In the genomic region with DNA sequence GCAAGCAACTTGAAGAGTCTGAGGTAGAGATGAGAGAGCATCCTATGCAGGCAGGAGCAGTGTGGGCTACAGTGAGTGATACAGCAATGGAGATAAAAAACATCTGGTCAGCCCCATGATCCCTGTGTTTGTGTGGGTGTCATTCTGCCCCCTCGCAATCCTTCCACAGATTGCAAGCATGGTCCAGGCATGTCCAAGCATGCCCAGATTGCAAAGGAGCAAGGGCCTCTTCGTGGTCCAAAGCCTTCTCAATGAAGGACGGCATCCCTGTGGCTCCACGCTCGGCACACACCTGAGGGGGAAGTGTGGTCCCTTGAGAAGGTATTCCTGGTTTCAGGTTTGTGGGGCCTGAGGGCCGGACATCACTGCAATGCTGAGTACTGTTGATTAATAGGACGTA, we compare ENCODE assay signal across 28 mouse cellular contexts.
"Had no signal": no experiment of that assay in that cellular context is flagged by ENCODE, and none has a peak within 500 bp of the region (broad histone marks: within the 10 kb centered on the region; RNA-seq: fewer than 3 reads in every experiment).

No protein-coding gene starts in this region.

- ATAC-seq: hindbrain, postnatal 0 days; intestine, embryonic 16.5 days; liver, embryonic 12.5 days had no signal

- H3K27ac ChIP-seq: gastrocnemius, adult 2 months; heart, adult 2 months; heart, embryonic 13.5 days; heart, embryonic 15.5 days; hindbrain, embryonic 12.5 days; hindbrain, embryonic 15.5 days; hindbrain, postnatal 0 days; kidney, embryonic 15.5 days; kidney, postnatal 0 days; left cerebral cortex, adult 2 months; limb, embryonic 13.5 days; limb, embryonic 15.5 days; liver, embryonic 12.5 days; liver, embryonic 14.5 days had no signal

- H3K36me3 ChIP-seq: heart, embryonic 13.5 days; heart, embryonic 15.5 days; hindbrain, embryonic 12.5 days; hindbrain, embryonic 15.5 days; kidney, embryonic 15.5 days; limb, embryonic 13.5 days; limb, embryonic 15.5 days; liver, embryonic 12.5 days had no signal

- H3K4me3 ChIP-seq: gastrocnemius, adult 2 months; heart, adult 2 months; heart, embryonic 13.5 days; heart, embryonic 15.5 days; hindbrain, embryonic 12.5 days; hindbrain, embryonic 15.5 days; kidney, embryonic 15.5 days; left cerebral cortex, adult 2 months; limb, embryonic 13.5 days; limb, embryonic 15.5 days; liver, embryonic 12.5 days had no signal

- DNase-seq: gastrocnemius, adult 2 months; gastrocnemius, postnatal 10 days; gastrocnemius, postnatal 25 days; heart, adult 11 months; heart, adult 2 months; heart, postnatal 14 days; heart, postnatal 36 days; kidney, adult 11 months; kidney, adult 2 months; kidney, adult 9 months; kidney, postnatal 14 days; kidney, postnatal 36 days; layer of hippocampus, adult 9-11 months; left cerebral cortex, postnatal 4 days had no signal

- H3K9ac ChIP-seq: heart, embryonic 13.5 days; heart, embryonic 15.5 days; hindbrain, embryonic 12.5 days; hindbrain, embryonic 15.5 days; kidney, embryonic 15.5 days; limb, embryonic 13.5 days; limb, embryonic 15.5 days; liver, embryonic 12.5 days; liver, embryonic 14.5 days had no signal

- H3K4me2 ChIP-seq: heart, embryonic 11.5 days; heart, embryonic 13.5 days; heart, embryonic 15.5 days; hindbrain, embryonic 12.5 days; hindbrain, embryonic 15.5 days; kidney, embryonic 15.5 days; limb, embryonic 13.5 days; limb, embryonic 15.5 days; liver, embryonic 12.5 days had no signal

- H3K9me3 ChIP-seq: heart, embryonic 13.5 days; heart, embryonic 15.5 days; hindbrain, embryonic 12.5 days; hindbrain, embryonic 15.5 days; kidney, embryonic 15.5 days; limb, embryonic 13.5 days; limb, embryonic 15.5 days; liver, embryonic 12.5 days had no signal

- H3K4me1 ChIP-seq: heart, embryonic 15.5 days; hindbrain, embryonic 15.5 days; kidney, embryonic 15.5 days; limb, embryonic 13.5 days; limb, embryonic 15.5 days; liver, embryonic 12.5 days had no signal
